16 mouse cellular contexts compared by ENCODE assay signal in genomic region chr19:42756671-42757070, GRCm38 (mm10).
"Had no signal": no experiment of that assay in that cellular context is flagged by ENCODE, and none has a peak within 500 bp of the region (broad histone marks: within the 10 kb centered on the region; RNA-seq: fewer than 3 reads in every experiment).

No protein-coding gene starts in this region.

- H3K27me3 ChIP-seq: limb, embryonic 15.5 days; liver, embryonic 12.5 days; midbrain, embryonic 15.5 days; neural tube, embryonic 13.5 days had no signal

- H3K4me3 ChIP-seq: limb, embryonic 15.5 days; liver, embryonic 12.5 days; midbrain, embryonic 15.5 days; neural tube, embryonic 13.5 days had no signal

- H3K27ac ChIP-seq: kidney, postnatal 0 days; limb, embryonic 15.5 days; liver, embryonic 12.5 days; midbrain, embryonic 15.5 days; neural tube, embryonic 13.5 days had no signal

- H3K4me2 ChIP-seq: limb, embryonic 15.5 days; liver, embryonic 12.5 days; midbrain, embryonic 11.5 days; midbrain, embryonic 15.5 days; neural tube, embryonic 13.5 days had no signal

- ATAC-seq: liver, embryonic 12.5 days; midbrain, embryonic 15.5 days had no signal

- H3K36me3 ChIP-seq: limb, embryonic 15.5 days; liver, embryonic 12.5 days; midbrain, embryonic 15.5 days; neural tube, embryonic 13.5 days had no signal

- DNase-seq: kidney, adult 11 months; kidney, adult 9 months; kidney, postnatal 36 days; layer of hippocampus, adult 9-11 months; layer of hippocampus, postnatal 36 days; retina, postnatal 1 day; right cerebral cortex, postnatal 4 days; spleen, adult 18-20 months; thymus, adult 18-20 months; thymus, postnatal 14 days had no signal

- H3K9ac ChIP-seq: limb, embryonic 15.5 days; liver, embryonic 12.5 days; midbrain, embryonic 15.5 days; neural tube, embryonic 13.5 days had no signal

- H3K9me3 ChIP-seq: limb, embryonic 15.5 days; liver, embryonic 12.5 days; midbrain, embryonic 15.5 days; neural tube, embryonic 13.5 days had no signal
